Mouse (Mus musculus) liver, embryonic 12.5 days (tissue): ENCODE results near the gene Tex35. TPM values are rescaled to one million over a fixed set of nuclear protein-coding genes. Genes with fewer than 3 reads are reported as not detected.

Experiments
- polyA plus RNA-seq: library from polyadenylated mRNA; unstranded; fragments of >200 nt; fragmentation: Nextera tagmentation; extraction: Ambion mirVana; gene quantifications from 2 replicates; pipeline ENCODE4 v1.2.1, GENCODE M21; 2016

The Tex35 gene
- polyA plus RNA-seq, 1 experiment from 2014 or later, result not detected

Other genes with a start within 250 kb of the Tex35 start
- gene Ralgps2, start 169.1 kb downstream of the Tex35 start, polyA plus RNA-seq, result 25.6 and 26.8 TPM in 2 replicates